Mouse (Mus musculus): ENCODE measurements around the gene Ppia.
"Not testable (repeated sequence)": the region's sequence is repeated elsewhere in the genome, so short reads cannot be mapped to it uniquely, and the experiment has no call there.

Ppia gene

GRCm38 (mm10) chr11:6442566-6442965 is 27.3 kb downstream of the Ppia start:
- no peak for DNase-seq (ENCODE audit: low spot score)

GRCm38 (mm10) chr11:6443102-6443501 is 27.9 kb downstream of the Ppia start:
- DNase-seq (ENCODE audit: low spot score): no peak

GRCm38 (mm10) chr11:6443727-6444076 is 28.5 kb downstream of the Ppia start:
- DNase-seq (ENCODE audit: low spot score): no peak

- peak; percentile 99 for DNase-seq (ENCODE audit: low spot score)
Observed at GRCm38 (mm10) chr11:6444077-6444853, 29.0 kb downstream of the Ppia start, which contains the start of gene H2afv. TSS of gene H2afv (minus strand) at chr11:6444443.

- no peak for DNase-seq (ENCODE audit: low spot score)
Observed at GRCm38 (mm10) chr11:6445441-6445840, 30.2 kb downstream of the Ppia start.

GRCm38 (mm10) chr11:6445951-6446350 is 30.7 kb downstream of the Ppia start:
- no peak for DNase-seq (ENCODE audit: low spot score)

GRCm38 (mm10) chr11:6447493-6447892 is 32.2 kb downstream of the Ppia start:
- no peak for DNase-seq (ENCODE audit: low spot score)

GRCm38 (mm10) chr11:6448155-6448554 is 32.9 kb downstream of the Ppia start:
- DNase-seq (ENCODE audit: low spot score): not testable (repeated sequence)

GRCm38 (mm10) chr11:6456083-6456482 is 40.8 kb downstream of the Ppia start:
- no peak for DNase-seq (ENCODE audit: low spot score)

- DNase-seq (ENCODE audit: low spot score): no peak
Observed at GRCm38 (mm10) chr11:6463159-6463837, 48.1 kb downstream of the Ppia start.

GRCm38 (mm10) chr11:6465122-6465521 is 49.9 kb downstream of the Ppia start:
- no peak for DNase-seq (ENCODE audit: low spot score)

- peak; percentile 47 for DNase-seq (ENCODE audit: low spot score)
Observed at GRCm38 (mm10) chr11:6468541-6468940, 53.3 kb downstream of the Ppia start.

All from ovary, adult 18-20 months (tissue).